Mouse (Mus musculus) MEL (cell line): ENCODE measurements at regions not wholly inside any gene's neighbourhood (a gene's known extent, or its start where the extent isn't known, plus 50 kb on each side); places are given as distances from the start of the nearest gene placed in this dataset.

ENCODE experiments used
- DNase-seq: peaks from one replicate; pipeline ENCODE4 v3.0.0; 2011; ENCODE audit warnings: low read depth, low spot score
- H3K27ac ChIP-seq: 2 replicates; pipeline ENCODE4 v1.5.1; 2012; ENCODE audit warnings: low read depth, mild to moderate bottlenecking, control low read depth, low read length, moderate library complexity; ENCODE audit not compliant: control insufficient read depth
- H3K27me3 ChIP-seq, 2 experiments: fragments of 150-350 bp in 1 of 2; sonication (generic) in 1 of 2; 2 replicates each; pipeline ENCODE4 v1.6.1; 2012; ENCODE audit warnings: low read length in 2 of 2, mild to moderate bottlenecking in 2 of 2, improper control_type of control experiment in 1 of 2, moderate library complexity in 1 of 2; ENCODE audit not compliant: insufficient read depth in 2 of 2, control insufficient read depth in 1 of 2
- H3K36me3 ChIP-seq, 2 experiments: 2 replicates each; pipeline ENCODE4 v1.6.1; 2012 to 2014; ENCODE audit warnings: low read length in 2 of 2, improper control_type of control experiment in 1 of 2, inconsistent platforms in 1 of 2, mild to moderate bottlenecking in 1 of 2; ENCODE audit not compliant: insufficient read depth in 2 of 2, control insufficient read depth in 1 of 2
- H3K4me1 ChIP-seq, 2 experiments: fragments of 150-350 bp in 1 of 2; sonication (generic) in 1 of 2; 2 replicates each; pipeline ENCODE4 v1.6.1; 2012; ENCODE audit warnings: low read length in 2 of 2, improper control_type of control experiment in 1 of 2, mild to moderate bottlenecking in 1 of 2; ENCODE audit not compliant: insufficient read depth in 2 of 2, control insufficient read depth in 1 of 2
- H3K4me3 ChIP-seq, 2 experiments: fragments of 150-350 bp in 1 of 2; sonication (generic) in 1 of 2; 2 replicates each; pipeline ENCODE4 v1.5.1; 2012; ENCODE audit warnings: low read depth in 2 of 2, low read length in 2 of 2, mild to moderate bottlenecking in 2 of 2, moderate library complexity in 2 of 2, control low read depth in 1 of 2, improper control_type of control experiment in 1 of 2; ENCODE audit not compliant: control insufficient read depth in 1 of 2, insufficient read depth in 1 of 2
- H3K79me2 ChIP-seq: 2 replicates; pipeline ENCODE4 v1.6.1; 2012; ENCODE audit warnings: mild to moderate bottlenecking, low read length, moderate library complexity; ENCODE audit not compliant: control insufficient read depth, poor library complexity, insufficient read depth
- H3K9ac ChIP-seq: 2 replicates; pipeline ENCODE4 v1.6.1; 2012; ENCODE audit warnings: low read depth, mild to moderate bottlenecking, control low read depth, low read length, moderate library complexity; ENCODE audit not compliant: control insufficient read depth, poor library complexity, severe bottlenecking
- H3K9me3 ChIP-seq: fragments of 150-350 bp; sonication (generic); replicated peaks from 2 replicates; pipeline ENCODE4 v1.6.1; 2012; ENCODE audit warnings: mild to moderate bottlenecking, low read length, improper control_type of control experiment, moderate library complexity; ENCODE audit not compliant: insufficient read depth
- BHLHE40 ChIP-seq: IDR thresholded peaks from 2 replicates; pipeline ENCODE4 v1.6.1; 2012; ENCODE audit warnings: low read depth, mild to moderate bottlenecking, inconsistent platforms, low read length, improper control_type of control experiment, borderline replicate concordance
- EP300 ChIP-seq, 2 experiments: IDR thresholded peaks; 2 replicates each; pipeline ENCODE4 v1.6.1; 2011; ENCODE audit warnings: improper control_type of control experiment in 2 of 2, low read length in 2 of 2, low read depth in 1 of 2, mild to moderate bottlenecking in 1 of 2
- ETS1 ChIP-seq: IDR thresholded peaks from 2 replicates; pipeline ENCODE4 v1.6.1; 2012; ENCODE audit warnings: low read depth, mild to moderate bottlenecking, inconsistent platforms, low read length, improper control_type of control experiment, moderate library complexity
- GABPA ChIP-seq: IDR thresholded peaks from 2 replicates; pipeline ENCODE4 v1.6.1; 2012; ENCODE audit warnings: low read depth, mild to moderate bottlenecking, inconsistent platforms, low read length, improper control_type of control experiment, moderate library complexity
- GATA1 ChIP-seq: IDR thresholded peaks from 2 replicates; pipeline ENCODE4 v1.6.1; 2011; ENCODE audit warnings: low read depth, low read length, improper control_type of control experiment
- MAFK ChIP-seq: IDR thresholded peaks from 2 replicates; pipeline ENCODE4 v1.6.1; 2011; ENCODE audit warnings: low read depth, mild to moderate bottlenecking, low read length, improper control_type of control experiment, borderline replicate concordance
- MEF2A ChIP-seq: IDR thresholded peaks from 2 replicates; pipeline ENCODE4 v1.6.1; 2014; ENCODE audit warnings: low read depth, mild to moderate bottlenecking, inconsistent platforms, low read length, improper control_type of control experiment; ENCODE audit not compliant: poor library complexity, insufficient replicate concordance, severe bottlenecking; ENCODE audit errors: extremely low read depth
- NELFE ChIP-seq: IDR thresholded peaks from 2 replicates; pipeline ENCODE4 v1.6.1; 2011; ENCODE audit warnings: low read depth, low read length, improper control_type of control experiment
- NRF1 ChIP-seq: IDR thresholded peaks from 2 replicates; pipeline ENCODE4 v1.6.1; 2014; ENCODE audit warnings: low read depth, mild to moderate bottlenecking, inconsistent platforms, low read length, improper control_type of control experiment, moderate library complexity; ENCODE audit not compliant: poor library complexity, insufficient read depth, severe bottlenecking
- POLR2AphosphoS2 ChIP-seq: IDR thresholded peaks from 2 replicates; pipeline ENCODE4 v1.6.1; 2011; ENCODE audit warnings: low read length, improper control_type of control experiment
- SMC3 ChIP-seq: IDR thresholded peaks from 2 replicates; pipeline ENCODE4 v1.6.1; 2011; ENCODE audit warnings: low read depth, low read length, improper control_type of control experiment
- TAL1 ChIP-seq: IDR thresholded peaks from 2 replicates; pipeline ENCODE4 v1.6.1; 2012; ENCODE audit warnings: mild to moderate bottlenecking, inconsistent platforms, low read length, moderate library complexity, mixed read lengths
- UBTF ChIP-seq: IDR thresholded peaks from 2 replicates; pipeline ENCODE4 v1.6.1; 2012; ENCODE audit warnings: low read depth, mild to moderate bottlenecking, inconsistent platforms, low read length, improper control_type of control experiment, moderate library complexity, borderline replicate concordance; ENCODE audit not compliant: insufficient read depth
- ZMIZ1 ChIP-seq: IDR thresholded peaks from 2 replicates; pipeline ENCODE4 v1.6.1; 2012; ENCODE audit warnings: low read depth, mild to moderate bottlenecking, inconsistent platforms, low read length, improper control_type of control experiment, moderate library complexity

- H3K36me3 ChIP-seq, result no peaks in the 10 kb centered on the region
- no peak overlapping the region for H3K27ac ChIP-seq
- H3K27me3 ChIP-seq, result peaks cover 2 to 9% of the 10 kb centered on the region in 2 experiments; a peak in 3 of 4 replicates
- DNase-seq, result no peak
- no peaks in the 10 kb centered on the region for H3K4me1 ChIP-seq
- no peaks in the 10 kb centered on the region for H3K79me2 ChIP-seq
- TF ChIP-seq GATA1, result no peak
- no peak for TF ChIP-seq ZMIZ1
- no peak for TF ChIP-seq SMC3
- no peak for TF ChIP-seq TAL1
- no peak for TF ChIP-seq EP300 (IDR thresholded peaks at IDR 0.05; ENCODE audit: low read depth in 1 of 2, low read length in 2 of 2)
- no peak for TF ChIP-seq MAFK
- TF ChIP-seq NELFE, result no peak
- TF ChIP-seq, all 39 proteins: peak for 0
- Histone ChIP-seq H3K9me3 (no peaks in the 10 kb centered on the region), H3K9ac (no peak overlapping the region), H3K4me3 (no peak overlapping the region)
Observed at GRCm38 (mm10) chr2:105458643-105459042, 59.5 kb upstream of the Rcn1 start.

GRCm38 (mm10) chr2:105459512-105459911 lies 60.4 kb upstream of the Rcn1 start:
- H3K4me1 ChIP-seq, result no peaks in the 10 kb centered on the region
- peaks cover 2 to 8% of the 10 kb centered on the region in 2 experiments; a peak in 3 of 4 replicates for H3K27me3 ChIP-seq
- H3K9ac ChIP-seq, result no peak overlapping the region
- H3K27ac ChIP-seq, result no peak overlapping the region
- no peak for DNase-seq
- no peak for TF ChIP-seq ETS1
- TF ChIP-seq TAL1, result no peak
- no peak for TF ChIP-seq MEF2A
- no peak for TF ChIP-seq MAFK
- TF ChIP-seq BHLHE40, result no peak
- TF ChIP-seq GABPA, result no peak
- TF ChIP-seq, all 39 proteins: peak for 0
- Histone ChIP-seq H3K9me3 (no peaks in the 10 kb centered on the region), H3K4me3 (no peak overlapping the region), H3K36me3 (no peaks in the 10 kb centered on the region), H3K79me2 (no peaks in the 10 kb centered on the region)

- no peak overlapping the region for H3K27ac ChIP-seq
- no peak overlapping the region for H3K4me3 ChIP-seq
- H3K79me2 ChIP-seq, result no peaks in the 10 kb centered on the region
- H3K9ac ChIP-seq, result no peak overlapping the region
- peaks cover 0 to 3% of the 10 kb centered on the region in 2 experiments; a peak in 2 of 4 replicates for H3K27me3 ChIP-seq
- H3K4me1 ChIP-seq, result no peaks in the 10 kb centered on the region
- no peaks in the 10 kb centered on the region for H3K9me3 ChIP-seq
- TF ChIP-seq GABPA, result no peak
- no peak for TF ChIP-seq POLR2AphosphoS2
- no peak for TF ChIP-seq NRF1
- no peak for TF ChIP-seq UBTF
- no peak for DNase-seq
- H3K36me3 ChIP-seq, result no peaks in the 10 kb centered on the region
Observed at GRCm38 (mm10) chr2:105465630-105466029, 66.5 kb upstream of the Rcn1 start.
